Mouse (Mus musculus): ENCODE data around the gene F11r.
A peak's percentile ranks its signal among the peaks of the same experiment; 100 is the strongest.

F11r gene

GRCm38 (mm10) chr1:171437264-171438013, at the start of gene F11r:
Gene F11r, plus strand, starts transcription at chr1:171437535.
- peak; percentile 36 to 56 for DNase-seq (ENCODE audit: low read depth in 2 of 2, low spot score in 2 of 2)

- DNase-seq (ENCODE audit: low read depth in 2 of 2, low spot score in 2 of 2) = peak; percentile 93 to 95
These were observed 48.8 kb upstream of the F11r start, which contains the start of gene Arhgap30 for GRCm38 (mm10) chr1:171388376-171389102. Gene Arhgap30, plus strand, starts transcription at chr1:171388954.

- peak; percentile 66 to 79 for DNase-seq (ENCODE audit: low read depth in 2 of 2, low spot score in 2 of 2)
These were observed 47.2 kb upstream of the F11r start for GRCm38 (mm10) chr1:171390101-171390500.

- no peak for DNase-seq (ENCODE audit: low read depth in 2 of 2, low spot score in 2 of 2)
These were observed 35.5 kb upstream of the F11r start for GRCm38 (mm10) chr1:171401821-171402220.

- no peak for DNase-seq (ENCODE audit: low read depth in 2 of 2, low spot score in 2 of 2)
These were observed 34.3 kb upstream of the F11r start for GRCm38 (mm10) chr1:171402991-171403390.

- DNase-seq (ENCODE audit: low read depth in 2 of 2, low spot score in 2 of 2) = no peak
These were observed 30.1 kb upstream of the F11r start for GRCm38 (mm10) chr1:171407263-171407662.

GRCm38 (mm10) chr1:171410231-171410630, 27.1 kb upstream of the F11r start:
- DNase-seq (ENCODE audit: low read depth in 2 of 2, low spot score in 2 of 2) = no peak

GRCm38 (mm10) chr1:171410947-171411484, 26.3 kb upstream of the F11r start, which contains the start of gene Usf1:
Gene Usf1, plus strand, starts transcription at chr1:171411313.
- peak; percentile 94 to 95 for DNase-seq (ENCODE audit: low read depth in 2 of 2, low spot score in 2 of 2)

GRCm38 (mm10) chr1:171411492-171411941, 25.8 kb upstream of the F11r start:
- DNase-seq (ENCODE audit: low read depth in 2 of 2, low spot score in 2 of 2) = peak in 1 of 2 experiments; percentile 31

- DNase-seq (ENCODE audit: low read depth in 2 of 2, low spot score in 2 of 2) = peak; percentile 23 to 50
These were observed 25.3 kb upstream of the F11r start for GRCm38 (mm10) chr1:171412001-171412441.

- DNase-seq (ENCODE audit: low read depth in 2 of 2, low spot score in 2 of 2) = peak in 1 of 2 experiments; percentile 11
These were observed 24.9 kb upstream of the F11r start for GRCm38 (mm10) chr1:171412446-171412845.

GRCm38 (mm10) chr1:171413608-171414007, 23.7 kb upstream of the F11r start:
- no peak for DNase-seq (ENCODE audit: low read depth in 2 of 2, low spot score in 2 of 2)

GRCm38 (mm10) chr1:171418660-171419059, 18.7 kb upstream of the F11r start, which contains the start of gene Tstd1:
Gene Tstd1, plus strand, starts transcription at chr1:171418872.
- no peak for DNase-seq (ENCODE audit: low read depth in 2 of 2, low spot score in 2 of 2)

- DNase-seq (ENCODE audit: low read depth in 2 of 2, low spot score in 2 of 2) = no peak
These were observed 17.9 kb upstream of the F11r start for GRCm38 (mm10) chr1:171419291-171419882.

GRCm38 (mm10) chr1:171419905-171420304, 17.4 kb upstream of the F11r start:
- no peak for DNase-seq (ENCODE audit: low read depth in 2 of 2, low spot score in 2 of 2)

- no peak for DNase-seq (ENCODE audit: low read depth in 2 of 2, low spot score in 2 of 2)
These were observed 14.7 kb upstream of the F11r start for GRCm38 (mm10) chr1:171422504-171423095.

GRCm38 (mm10) chr1:171424638-171425037, 12.7 kb upstream of the F11r start:
- no peak for DNase-seq (ENCODE audit: low read depth in 2 of 2, low spot score in 2 of 2)

GRCm38 (mm10) chr1:171425126-171425525, 12.2 kb upstream of the F11r start:
- no peak for DNase-seq (ENCODE audit: low read depth in 2 of 2, low spot score in 2 of 2)

- no peak for DNase-seq (ENCODE audit: low read depth in 2 of 2, low spot score in 2 of 2)
These were observed 5.2 kb upstream of the F11r start for GRCm38 (mm10) chr1:171432158-171432557.

- no peak for DNase-seq (ENCODE audit: low read depth in 2 of 2, low spot score in 2 of 2)
These were observed 2.0 kb upstream of the F11r start for GRCm38 (mm10) chr1:171435288-171435814.

- DNase-seq (ENCODE audit: low read depth in 2 of 2, low spot score in 2 of 2) = no peak
These were observed 1.4 kb upstream of the F11r start for GRCm38 (mm10) chr1:171435974-171436373.
